Mouse (Mus musculus) small intestine, adult 2 months (tissue): Measurements from ENCODE around the gene Aqp9.

Experiments
- CTCF ChIP-seq: fragments of 200-500 bp; IDR thresholded peaks from 2 replicates; pipeline ENCODE4 v1.5.1; 2012; ENCODE audit warnings: low read depth, mild to moderate bottlenecking, control low read depth, inconsistent platforms, low read length, moderate library complexity, mixed read lengths; ENCODE audit not compliant: insufficient replicate concordance, insufficient read length; ENCODE audit errors: extremely low read depth
- POLR2A ChIP-seq: fragments of 200-500 bp; IDR thresholded peaks from 2 replicates; pipeline ENCODE4 v1.6.1; 2012; ENCODE audit warnings: low read depth, mild to moderate bottlenecking, control low read depth, inconsistent platforms, low read length, moderate library complexity

DNA sequence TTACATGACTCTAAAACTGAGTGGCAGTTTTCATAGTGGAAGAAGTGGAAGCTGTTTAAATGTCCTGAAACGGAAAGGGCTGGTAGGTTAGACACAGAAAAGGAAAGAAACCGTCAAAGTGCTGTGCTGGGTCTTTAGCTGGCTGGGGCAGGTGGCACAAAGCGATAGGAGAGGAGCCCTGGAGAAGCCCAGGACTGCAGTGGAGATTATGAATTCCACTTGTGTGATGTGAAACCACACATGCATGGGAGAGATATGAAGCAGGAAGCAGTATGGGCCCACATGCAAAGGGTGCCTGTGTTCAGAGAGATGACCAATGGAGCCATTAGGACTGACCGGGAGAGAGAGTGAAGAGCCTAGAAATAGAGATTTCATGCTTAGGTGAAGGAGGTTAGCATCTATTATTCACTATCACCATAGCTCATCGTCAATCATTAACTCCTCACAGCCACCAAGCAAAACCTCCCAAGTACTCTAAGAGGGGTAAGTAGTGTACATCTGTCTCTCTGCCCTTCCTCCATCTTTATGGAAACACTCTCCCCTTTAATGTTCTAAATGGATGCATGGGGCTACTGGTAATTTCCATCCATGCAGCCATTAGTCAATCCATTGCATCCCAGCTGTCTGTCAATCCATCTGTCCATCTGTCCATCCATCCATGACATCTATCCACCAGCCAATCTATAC lies 2.3 kb downstream of the Aqp9 start:
- TF ChIP-seq CTCF (no peak), POLR2A (no peak)
